Mouse (Mus musculus) layer of hippocampus, postnatal 10 days (tissue): ENCODE data around the gene Mymx. TPM values are rescaled to one million over a fixed set of nuclear protein-coding genes. Genes with fewer than 3 reads are reported as not detected.

Experiments
- DNase-seq, 2 experiments: peaks; one replicate each; pipeline ENCODE4 v3.0.0; 2021; ENCODE audit warnings: low spot score in 2 of 2
- total RNA-seq, 2 experiments: library from RNA; stranded (reverse); gene quantifications; 2 replicates each; pipeline ENCODE4 v1.2.3; 2021

Gene Mymx
- total RNA-seq, 2 experiments from 2014 or later, result not detected

GRCm38 (mm10) chr17:45610144-45610866 is 8.4 kb upstream of the Mymx start:
- no peak for DNase-seq

- DNase-seq, result no peak
Observed at GRCm38 (mm10) chr17:45608396-45608795, 6.5 kb upstream of the Mymx start.

DNA sequence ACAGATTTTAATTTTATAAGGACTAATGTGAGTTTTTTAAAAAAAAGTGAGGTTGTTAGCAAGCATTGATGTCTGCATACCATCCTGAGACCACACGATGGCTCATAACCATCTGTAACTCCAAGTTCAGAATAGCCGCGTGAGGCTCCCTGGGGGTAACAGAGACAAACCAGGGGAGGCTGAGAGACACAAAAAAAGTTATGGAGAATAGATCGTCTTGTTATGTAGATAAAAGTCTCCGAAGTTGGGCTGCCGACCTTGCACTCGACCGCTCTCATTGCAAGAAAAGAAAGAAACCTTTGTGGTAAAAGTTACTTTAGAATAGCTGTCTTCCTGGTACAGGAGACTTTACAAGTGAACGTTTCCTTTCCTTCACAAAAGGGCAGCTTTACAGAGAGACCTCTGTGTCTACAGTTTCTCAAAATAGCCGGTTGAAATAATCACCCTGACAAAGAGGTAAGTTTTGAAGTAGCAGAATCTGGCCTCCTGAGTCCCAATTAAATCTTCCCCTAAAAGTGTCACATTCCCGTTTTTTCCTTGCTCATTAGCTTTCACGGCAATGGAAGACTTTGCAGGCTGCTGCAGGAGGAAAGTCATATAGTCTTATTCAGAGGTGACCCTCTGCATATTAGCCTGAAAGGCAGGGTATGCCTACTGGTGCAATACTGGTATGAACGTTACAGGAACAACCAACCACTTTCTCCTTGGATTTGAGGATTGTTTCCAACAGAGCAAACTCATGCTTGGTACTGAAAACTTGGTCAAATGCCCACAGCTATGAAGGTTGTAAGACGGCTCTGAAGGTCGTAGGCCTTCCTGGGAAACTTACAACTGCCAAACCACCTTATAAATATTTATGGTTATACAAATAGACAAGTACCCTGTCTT is 5.3 kb upstream of the Mymx start:
- DNase-seq, result no peak

- DNase-seq, result no peak
Observed at GRCm38 (mm10) chr17:45602984-45603383, 1.1 kb upstream of the Mymx start.

- DNase-seq, result no peak
Observed at GRCm38 (mm10) chr17:45601325-45601724, 577 bp downstream of the Mymx start.

DNA sequence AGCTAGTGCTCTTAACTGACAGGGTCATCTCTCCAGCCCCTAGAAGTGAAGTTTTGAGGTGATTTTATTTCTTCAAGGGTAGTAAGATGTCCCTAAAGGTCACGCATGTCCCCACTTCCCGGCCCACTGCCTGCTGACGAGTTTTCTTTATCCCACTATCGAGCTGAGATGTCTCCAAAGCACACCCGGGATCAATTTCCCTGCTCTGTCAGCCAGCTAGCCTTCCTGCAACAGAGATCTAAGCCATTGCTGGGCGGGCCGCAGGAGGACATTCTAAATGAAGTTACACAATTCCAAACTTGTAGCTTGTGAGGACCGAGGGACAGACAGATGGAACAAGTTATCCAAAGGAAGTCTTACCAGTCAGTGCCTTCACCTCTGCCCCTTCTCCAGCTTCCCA is 1.6 kb downstream of the Mymx start:
- no peak for DNase-seq

GRCm38 (mm10) chr17:45599446-45600242 is 2.3 kb downstream of the Mymx start, which contains the start of gene Slc29a1:
Gene Slc29a1 (minus strand): TSS chr17:45599606.
- no peak for DNase-seq

DNA sequence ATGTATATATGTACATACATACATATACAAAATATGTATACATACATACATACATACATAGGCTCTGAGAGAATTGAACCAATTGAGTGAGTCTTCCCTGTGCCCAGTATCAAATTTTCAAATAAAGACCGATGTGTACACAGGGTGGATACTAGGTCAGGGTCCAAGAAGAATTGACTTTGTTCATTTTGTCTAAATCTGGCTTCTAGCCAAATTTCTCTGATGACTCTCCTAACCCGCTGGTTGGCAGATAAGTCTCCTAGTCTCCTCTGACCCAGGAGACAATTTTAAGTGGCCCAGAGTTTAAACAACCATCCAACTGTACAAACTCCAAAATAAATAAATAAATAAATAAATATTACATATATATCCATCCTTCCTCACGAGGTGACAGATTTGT is 3.0 kb downstream of the Mymx start:
- no peak for DNase-seq

DNA sequence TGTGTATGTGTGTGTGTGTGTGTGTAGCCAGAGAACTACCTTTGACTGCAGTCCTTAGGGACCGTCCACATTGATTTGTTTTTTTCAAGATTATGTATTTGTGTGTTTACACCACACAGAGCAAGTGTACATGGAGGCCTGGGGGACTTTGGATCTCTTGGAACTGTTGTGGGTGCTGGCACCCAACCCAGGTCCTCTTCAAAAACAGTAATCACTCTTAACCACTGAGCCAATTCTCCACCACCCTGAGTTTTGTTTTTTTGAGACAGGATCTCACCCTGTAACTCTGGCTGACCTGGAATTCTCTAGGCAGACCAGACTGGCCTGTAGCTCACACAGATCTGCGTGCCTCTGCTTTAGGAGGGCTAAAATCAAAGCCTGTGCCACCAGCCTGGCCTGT is 3.5 kb downstream of the Mymx start:
- DNase-seq, result no peak

- DNase-seq, result no peak
Observed at GRCm38 (mm10) chr17:45597787-45598186, 4.1 kb downstream of the Mymx start.

GRCm38 (mm10) chr17:45596631-45597396 is 5.1 kb downstream of the Mymx start:
- peak; percentile 79 for DNase-seq

GRCm38 (mm10) chr17:45595736-45596390 is 6.0 kb downstream of the Mymx start:
- DNase-seq, result no peak

GRCm38 (mm10) chr17:45594881-45595735 is 6.8 kb downstream of the Mymx start:
- peak; percentile 67 to 80 for DNase-seq

DNA sequence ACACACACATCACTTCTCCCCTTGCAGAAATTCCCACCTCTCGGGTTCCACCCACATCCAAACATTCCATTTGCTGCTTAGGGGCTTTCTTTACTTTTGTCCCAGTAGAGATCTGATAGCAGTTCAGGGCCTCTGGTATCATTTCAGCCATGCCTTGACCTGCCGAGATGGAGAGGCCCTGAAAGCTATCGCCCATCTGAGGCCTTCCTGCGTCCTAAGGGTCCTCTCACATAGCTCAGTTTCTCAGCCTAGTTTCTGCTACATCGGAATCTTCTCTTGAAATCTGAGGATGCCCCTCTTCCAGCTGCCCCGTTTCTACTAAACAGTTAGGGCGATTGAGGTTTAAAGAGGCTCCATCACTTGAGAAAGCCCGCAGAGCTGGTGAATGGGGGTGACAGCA is 7.7 kb downstream of the Mymx start:
- DNase-seq, result no peak

- no peak for DNase-seq
Observed at GRCm38 (mm10) chr17:45593479-45593878, 8.4 kb downstream of the Mymx start.

DNA sequence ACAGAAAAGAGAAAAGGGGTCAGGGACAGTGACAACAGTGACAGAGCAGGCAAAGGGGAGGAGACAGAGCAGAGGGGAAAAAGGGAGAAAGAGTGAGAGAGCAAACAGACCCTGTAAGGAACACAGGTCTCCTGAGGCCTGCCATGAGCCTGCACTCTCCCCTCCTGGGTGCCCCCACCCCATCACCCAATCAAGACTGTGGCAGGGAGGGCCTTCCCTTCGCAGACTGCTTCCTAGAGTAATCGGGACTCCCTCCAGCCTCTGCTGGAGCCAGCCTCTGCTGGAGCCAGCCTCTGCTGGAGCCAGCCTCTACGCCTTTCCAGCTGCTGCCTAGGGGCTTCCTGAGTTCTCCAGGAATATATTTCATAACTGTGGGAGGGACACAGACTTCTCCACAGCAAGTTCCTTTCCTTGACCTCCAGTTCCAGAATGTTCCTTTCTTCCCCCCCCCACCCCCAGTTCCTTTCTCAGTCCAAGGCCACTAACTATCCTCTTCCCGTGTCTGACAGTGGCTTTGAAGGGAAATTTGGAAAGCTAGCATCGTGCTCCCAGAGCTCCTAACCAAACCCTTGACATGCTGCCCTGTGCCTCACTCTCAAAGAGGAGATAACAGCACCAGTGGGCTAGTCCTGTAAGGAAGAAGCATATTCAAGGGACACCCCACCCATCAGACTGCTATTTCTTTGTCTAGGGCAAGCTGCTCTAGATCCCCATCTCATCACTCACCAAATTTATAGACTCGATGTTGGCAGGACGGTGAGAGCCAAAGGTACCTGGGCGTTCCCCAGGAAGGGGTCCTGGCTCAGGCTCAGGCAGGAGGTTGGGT is 9.1 kb downstream of the Mymx start:
- DNase-seq, result no peak

DNA sequence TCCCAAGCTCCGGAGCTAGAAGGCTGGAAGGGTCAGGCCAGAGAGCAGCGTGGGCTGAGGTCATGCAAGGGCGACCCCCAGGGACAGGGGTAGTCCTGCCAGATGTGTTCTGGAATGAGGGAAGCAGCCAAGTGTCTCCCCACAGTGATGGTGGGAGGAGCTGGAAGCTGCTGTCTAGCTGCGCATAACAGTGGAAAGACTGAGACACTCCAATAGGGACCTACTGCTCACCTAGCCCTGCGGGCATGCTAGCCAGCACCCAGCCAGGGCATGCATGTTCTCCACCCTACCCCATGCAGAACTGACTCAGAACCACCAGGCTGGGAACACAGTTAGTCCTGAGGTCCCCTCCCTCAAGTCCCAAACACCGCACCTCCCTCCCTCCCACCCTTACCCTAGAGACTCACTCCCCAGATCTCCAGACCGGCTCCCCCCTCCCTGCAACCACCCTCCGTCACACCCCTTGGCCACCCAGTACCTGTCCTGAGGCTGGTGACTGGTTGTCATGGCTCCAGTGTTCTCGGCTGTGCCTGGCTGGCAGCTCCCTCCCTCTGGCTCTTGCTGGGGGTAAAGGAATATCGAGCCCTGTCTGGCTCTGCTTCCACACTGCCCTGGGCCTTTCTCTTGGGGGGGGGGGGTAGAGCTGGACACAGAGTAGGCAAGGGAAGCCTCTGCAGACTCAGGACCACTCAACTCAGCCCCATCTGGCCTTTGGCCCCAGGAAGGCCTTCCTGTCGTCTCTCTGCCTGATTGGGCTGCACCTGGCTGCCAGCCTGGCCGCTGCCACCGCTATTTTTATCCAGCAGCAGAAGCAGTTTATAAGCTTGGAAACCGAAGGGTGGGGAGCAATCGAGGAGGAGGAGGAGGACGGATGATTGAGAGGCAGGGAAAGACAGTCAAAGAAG is 9.9 kb downstream of the Mymx start:
- peak in 1 of 2 experiments; percentile 13 for DNase-seq
